Mouse (Mus musculus) limb, embryonic 12.5 days (tissue): ENCODE data around the gene Fam208b. TPM values are rescaled to one million over a fixed set of nuclear protein-coding genes. Genes with fewer than 3 reads are reported as not detected.

ENCODE experiments used
- ATAC-seq: fragments of 200-750 bp; cut with Nextera tagmentation; 2 replicates; pipeline ENCODE4 v1.8.0; 2017; ENCODE audit warnings: low read depth, moderate TSS enrichment; ENCODE audit not compliant: insufficient number of reproducible peaks, insufficient read depth, low FRiP score, low TSS enrichment
- H3K27ac ChIP-seq: fragments of 300-500 bp; sonication (generic); 2 replicates; pipeline ENCODE4 v1.5.1; 2016; ENCODE audit warnings: mild to moderate bottlenecking, moderate library complexity
- H3K27me3 ChIP-seq: fragments of 300-500 bp; sonication (generic); 2 replicates; pipeline ENCODE4 v1.6.1; 2016; ENCODE audit warnings: mild to moderate bottlenecking, moderate library complexity
- H3K36me3 ChIP-seq: fragments of 300-500 bp; sonication (generic); 2 replicates; pipeline ENCODE4 v1.6.1; 2016; ENCODE audit warnings: mild to moderate bottlenecking, moderate library complexity
- H3K4me1 ChIP-seq: fragments of 300-500 bp; sonication (generic); replicated peaks from 2 replicates; pipeline ENCODE4 v1.6.1; 2016
- H3K4me2 ChIP-seq: fragments of 300-500 bp; sonication (generic); 2 replicates; pipeline ENCODE4 v1.6.1; 2016; ENCODE audit warnings: mild to moderate bottlenecking, moderate library complexity
- H3K4me3 ChIP-seq: fragments of 300-500 bp; sonication (generic); replicated peaks from 2 replicates; pipeline ENCODE4 v1.5.1; 2016; ENCODE audit warnings: mild to moderate bottlenecking
- H3K9ac ChIP-seq: fragments of 300-500 bp; sonication (generic); replicated peaks from 2 replicates; pipeline ENCODE4 v1.6.1; 2016; ENCODE audit warnings: mild to moderate bottlenecking, moderate library complexity
- H3K9me3 ChIP-seq: fragments of 300-500 bp; sonication (generic); 2 replicates; pipeline ENCODE4 v1.6.1; 2016; ENCODE audit warnings: mild to moderate bottlenecking, moderate library complexity
- WGBS: fragments of 180-500 bp; shearing (Covaris S2); methylation state at CpG from one replicate; pipeline ENCODE4 v1.1.7; 2016; 5-methylcytosine and 5-hydroxymethylcytosine counted together
- polyA plus RNA-seq: library from polyadenylated mRNA; unstranded; fragments of >200 nt; fragmentation: Nextera tagmentation; extraction: Ambion mirVana; gene quantifications from 2 replicates; pipeline ENCODE4 v1.2.1, GENCODE M21; 2016

Gene Fam208b
- polyA plus RNA-seq, 1 experiment from 2014 or later = 28.3 TPM

- H3K4me3 ChIP-seq = no peak overlapping the region
- H3K9ac ChIP-seq = no peak overlapping the region
- no peak overlapping the region for H3K4me2 ChIP-seq
- H3K9me3 ChIP-seq = no peaks in the 10 kb centered on the region
- 90% methylated on average over 1 of the region's 1 CpGs for WGBS
- H3K27ac ChIP-seq = no peak overlapping the region
- H3K36me3 ChIP-seq = peaks cover 79% of the 10 kb centered on the region
- no peaks in the 10 kb centered on the region for H3K27me3 ChIP-seq
- no peaks in the 10 kb centered on the region for H3K4me1 ChIP-seq
- ATAC-seq = no peak
These were observed 47.8 kb downstream of the Fam208b start for GRCm38 (mm10) chr13:3563130-3563529.

DNA sequence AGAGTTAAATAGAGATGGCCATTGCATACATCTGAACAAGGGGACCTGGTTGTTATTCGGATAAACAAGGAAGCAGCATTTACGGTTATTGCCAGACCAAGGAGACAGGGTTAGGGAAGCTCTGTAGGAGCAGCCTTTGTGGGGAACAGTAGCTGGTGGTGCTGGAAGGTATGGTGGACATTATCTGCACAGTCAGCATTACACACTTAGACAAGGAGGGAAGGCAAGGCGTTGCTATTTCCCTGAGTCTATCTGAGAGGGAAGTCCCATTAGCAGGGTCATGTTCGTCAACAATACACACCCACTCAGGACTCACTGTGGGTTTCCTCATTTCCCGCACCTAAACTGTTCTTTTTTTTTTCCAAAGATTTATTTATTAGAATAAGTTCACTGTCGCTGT lies 63.1 kb downstream of the Fam208b start:
- no peak for ATAC-seq
- WGBS = 85% methylated on average over 6 of the region's 6 CpGs
- no peak overlapping the region for H3K4me3 ChIP-seq
- H3K4me1 ChIP-seq = no peaks in the 10 kb centered on the region; the same call in 1 of the 2 replicates
- no peak overlapping the region for H3K4me2 ChIP-seq
- H3K9ac ChIP-seq = no peak overlapping the region; the same call in 1 of the 2 replicates
- no peaks in the 10 kb centered on the region for H3K9me3 ChIP-seq
- H3K27ac ChIP-seq = no peak overlapping the region
- no peaks in the 10 kb centered on the region for H3K27me3 ChIP-seq
- peaks cover 36% of the 10 kb centered on the region for H3K36me3 ChIP-seq

GRCm38 (mm10) chr13:3547410-3547809 lies 63.5 kb downstream of the Fam208b start:
- Histone ChIP-seq H3K9ac (no peak overlapping the region), H3K9me3 (no peaks in the 10 kb centered on the region), H3K4me3 (no peak overlapping the region), H3K27me3 (no peaks in the 10 kb centered on the region), H3K4me2 (no peak overlapping the region), H3K4me1 (no peaks in the 10 kb centered on the region; the same call in 1 of the 2 replicates), H3K36me3 (peaks cover 34% of the 10 kb centered on the region), H3K27ac (no peak overlapping the region)
- no peak for ATAC-seq
- WGBS = 85% methylated on average over 3 of the region's 3 CpGs

DNA sequence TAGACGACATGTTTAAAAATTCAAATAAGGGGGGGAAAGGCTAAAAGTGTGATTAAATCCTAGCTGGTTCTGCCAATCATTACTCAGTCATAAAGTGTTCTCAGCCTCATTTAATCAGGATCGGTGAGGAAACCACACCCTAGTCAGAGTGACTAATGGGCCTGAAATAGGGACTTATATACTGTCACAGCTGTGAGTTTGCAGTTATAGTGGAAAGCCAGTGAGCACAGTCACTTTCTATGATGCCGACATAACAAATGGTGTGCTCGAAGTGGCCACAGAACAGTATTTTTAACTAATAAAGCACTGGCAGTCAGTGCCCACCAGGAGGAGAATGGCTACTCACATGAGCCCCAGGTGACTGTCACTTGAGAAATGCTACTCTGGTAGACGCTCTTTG lies 66.0 kb downstream of the Fam208b start:
- Histone ChIP-seq H3K27me3 (no peaks in the 10 kb centered on the region), H3K4me3 (no peak overlapping the region), H3K9me3 (no peaks in the 10 kb centered on the region), H3K9ac (no peak overlapping the region), H3K4me2 (no peak overlapping the region), H3K27ac (no peak overlapping the region), H3K4me1 (peaks cover 11% of the 10 kb centered on the region), H3K36me3 (peaks cover 22% of the 10 kb centered on the region; the same call in 1 of the 2 replicates)
- ATAC-seq = no peak
- WGBS = 72% methylated on average over 5 of the region's 5 CpGs

GRCm38 (mm10) chr13:3544077-3544874 lies 66.6 kb downstream of the Fam208b start:
- Histone ChIP-seq H3K9ac (no peak overlapping the region), H3K4me1 (peaks cover 15% of the 10 kb centered on the region), H3K27me3 (no peaks in the 10 kb centered on the region), H3K9me3 (no peaks in the 10 kb centered on the region), H3K27ac (no peak overlapping the region), H3K4me3 (no peak overlapping the region), H3K36me3 (peaks cover 18% of the 10 kb centered on the region; the same call in 1 of the 2 replicates), H3K4me2 (no peak overlapping the region)
- no peak for ATAC-seq
- 78% methylated on average over 4 of the region's 4 CpGs for WGBS

DNA sequence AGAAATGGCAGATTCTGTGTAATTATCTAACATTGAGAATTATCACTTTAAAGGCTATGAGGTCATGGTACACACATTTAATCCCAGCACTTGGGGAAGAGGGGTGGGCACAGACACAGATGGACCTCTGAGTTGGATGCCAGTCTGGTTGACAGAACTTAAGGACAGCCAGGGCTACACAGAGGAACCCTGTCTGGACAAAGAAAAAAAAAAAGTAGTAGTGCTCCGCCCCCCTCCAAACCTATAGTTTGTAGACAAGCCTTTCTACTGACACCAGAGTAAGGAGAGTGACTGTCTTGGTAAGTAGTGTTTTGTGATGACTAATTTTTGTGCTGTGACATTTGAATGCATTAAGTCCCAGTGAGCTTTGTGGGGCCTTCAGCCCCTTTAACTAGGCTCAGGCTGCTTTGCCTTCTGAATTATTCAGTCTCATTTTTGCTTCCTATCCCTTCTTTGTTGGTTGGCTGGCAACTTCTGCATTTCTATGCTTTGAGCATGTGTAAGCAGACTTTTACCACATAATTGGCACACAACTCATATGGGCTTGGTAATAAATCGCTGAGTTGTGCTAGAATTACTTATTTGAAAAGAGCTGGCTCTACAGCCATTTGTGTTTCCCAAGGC lies 69.6 kb downstream of the Fam208b start:
- H3K4me3 ChIP-seq = no peak overlapping the region

GRCm38 (mm10) chr13:3540166-3540565 lies 70.7 kb downstream of the Fam208b start:
- WGBS = 14% methylated on average over 2 of the region's 2 CpGs
- no peak for ATAC-seq
- Histone ChIP-seq H3K27ac (no peak overlapping the region), H3K36me3 (no peaks in the 10 kb centered on the region), H3K4me2 (peak overlapping the region; percentile 82), H3K4me1 (peaks cover 19% of the 10 kb centered on the region), H3K27me3 (no peaks in the 10 kb centered on the region), H3K9me3 (peaks cover 6% of the 10 kb centered on the region), H3K9ac (no peak overlapping the region), H3K4me3 (peak overlapping the region; percentile 92)

More for the DNA sequence above, 69.6 kb downstream of the Fam208b start:
- H3K27me3 ChIP-seq = no peaks in the 10 kb centered on the region
- 90% methylated on average over 2 of the region's 2 CpGs for WGBS
- H3K36me3 ChIP-seq = no peaks in the 10 kb centered on the region
- H3K4me2 ChIP-seq = peak overlapping the region; percentile 4; the same call in 1 of the 2 replicates
- H3K27ac ChIP-seq = no peak overlapping the region
- no peak overlapping the region for H3K9ac ChIP-seq
- no peak for ATAC-seq
- peaks cover 4% of the 10 kb centered on the region for H3K9me3 ChIP-seq
- H3K4me1 ChIP-seq = peaks cover 19% of the 10 kb centered on the region

- peak overlapping the region; percentile 99 for H3K27ac ChIP-seq
- 4% methylated on average over 15 of the region's 15 CpGs for WGBS
- ATAC-seq = no peak
- peak overlapping the region; percentile 92 for H3K4me3 ChIP-seq
- H3K4me2 ChIP-seq = peak overlapping the region; percentile 82
- peaks cover 6% of the 10 kb centered on the region for H3K9me3 ChIP-seq
- H3K4me1 ChIP-seq = peaks cover 19% of the 10 kb centered on the region
- no peaks in the 10 kb centered on the region for H3K27me3 ChIP-seq
- peak overlapping the region; percentile 97 for H3K9ac ChIP-seq
- no peaks in the 10 kb centered on the region for H3K36me3 ChIP-seq
These were observed 71.8 kb downstream of the Fam208b start for GRCm38 (mm10) chr13:3538969-3539562.

DNA sequence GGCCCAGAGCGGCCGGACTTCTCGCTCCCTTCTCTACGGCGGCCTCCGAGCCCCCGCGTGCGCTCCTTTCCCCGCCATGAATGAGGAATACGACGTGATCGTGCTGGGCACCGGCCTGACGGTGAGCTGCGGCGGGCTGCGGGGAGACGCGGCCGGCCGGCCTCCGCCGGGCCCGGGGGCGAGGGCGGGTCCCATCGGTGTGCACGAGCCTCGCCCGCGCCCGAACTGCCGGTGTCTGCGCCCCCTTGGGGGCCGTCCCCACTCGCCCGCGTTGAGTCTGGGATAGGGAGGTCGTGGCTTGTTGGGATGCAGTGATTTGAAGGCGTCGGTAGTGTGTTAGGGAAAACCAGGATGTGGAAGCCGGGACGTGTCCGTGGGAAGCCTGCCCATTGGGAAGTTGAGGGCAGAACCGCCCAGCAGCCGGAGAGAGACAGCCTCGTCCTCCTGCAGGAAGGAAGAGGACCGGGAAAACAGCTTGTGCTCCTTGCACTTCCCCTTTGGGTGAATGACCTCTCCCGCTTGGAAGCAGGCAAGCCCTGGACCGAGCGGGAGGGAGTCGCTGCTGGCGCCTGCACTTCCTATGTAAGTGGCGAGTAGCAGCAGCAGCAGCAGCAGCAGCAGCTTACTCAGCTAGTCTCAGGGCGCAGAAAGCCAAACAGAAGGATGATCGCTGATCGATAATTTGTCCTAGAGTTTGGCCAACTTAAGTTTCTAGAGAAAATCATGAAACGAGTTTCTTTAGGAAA lies 72.5 kb downstream of the Fam208b start:
- Histone ChIP-seq H3K4me1 (peaks cover 19% of the 10 kb centered on the region), H3K27me3 (no peaks in the 10 kb centered on the region), H3K36me3 (no peaks in the 10 kb centered on the region), H3K9me3 (peaks cover 6% of the 10 kb centered on the region), H3K4me3 (peak overlapping the region; percentile 92), H3K9ac (peak overlapping the region; percentile 97), H3K27ac (peak overlapping the region; percentile 99), H3K4me2 (peak overlapping the region; percentile 82)
- under 1% methylated on average over 59 of the region's 59 CpGs for WGBS
- ATAC-seq = peak; percentile 66

GRCm38 (mm10) chr13:3537594-3538222 lies 73.2 kb downstream of the Fam208b start, which contains the start of gene Gdi2:
Gdi2 (plus strand) TSS chr13:3538063.
- H3K4me2 ChIP-seq = peak within 1 kb of the TSS; percentile 82
- H3K9ac ChIP-seq = peak within 1 kb of the TSS; percentile 97
- peak; percentile 97 for ATAC-seq
- under 1% methylated on average over 44 of the region's 47 CpGs for WGBS
- H3K9me3 ChIP-seq = peaks cover 6% of the 10 kb centered on the region
- H3K27ac ChIP-seq = peak within 1 kb of the TSS; percentile 99
- H3K4me1 ChIP-seq = peaks cover 19% of the 10 kb centered on the region
- H3K27me3 ChIP-seq = no peaks in the 10 kb centered on the region
- H3K4me3 ChIP-seq = peak within 1 kb of the TSS; percentile 92
- H3K36me3 ChIP-seq = no peaks in the 10 kb centered on the region
